Mouse (Mus musculus) limb, embryonic 10.5 days (tissue): Measurements from ENCODE around the gene Gli1. TPM values are rescaled to one million over a fixed set of nuclear protein-coding genes. Genes with fewer than 3 reads are reported as not detected.

Experiments used
- DNase-seq: peaks from one replicate; pipeline ENCODE4 v3.0.0-alpha.2; 2017; ENCODE audit warnings: low spot score
- H3K27ac ChIP-seq: fragments of 300-500 bp; sonication (generic); 2 replicates; pipeline ENCODE4 v1.5.1; 2016; ENCODE audit warnings: mild to moderate bottlenecking
- H3K27me3 ChIP-seq: fragments of 300-500 bp; sonication (generic); 2 replicates; pipeline ENCODE4 v1.6.1; 2016; ENCODE audit warnings: low read depth, mild to moderate bottlenecking; ENCODE audit not compliant: poor library complexity, severe bottlenecking
- H3K36me3 ChIP-seq: fragments of 300-500 bp; sonication (generic); 2 replicates; pipeline ENCODE4 v1.6.1; 2016; ENCODE audit warnings: mild to moderate bottlenecking, moderate library complexity
- H3K4me1 ChIP-seq: fragments of 300-500 bp; sonication (generic); 2 replicates; pipeline ENCODE4 v1.6.1; 2016
- H3K4me3 ChIP-seq: fragments of 300-500 bp; sonication (generic); 2 replicates; pipeline ENCODE4 v1.5.1; 2016; ENCODE audit warnings: mild to moderate bottlenecking, moderate library complexity
- H3K9me3 ChIP-seq: fragments of 300-500 bp; sonication (generic); replicated peaks from 2 replicates; pipeline ENCODE4 v1.6.1; 2016; ENCODE audit warnings: mild to moderate bottlenecking
- WGBS: fragments of 180-500 bp; shearing (Covaris S2); methylation state at CpG from one replicate; pipeline ENCODE4 v1.1.7; 2016; 5-methylcytosine and 5-hydroxymethylcytosine counted together
- polyA plus RNA-seq: library from polyadenylated mRNA; unstranded; fragments of >200 nt; fragmentation: Nextera tagmentation; extraction: Ambion mirVana; gene quantifications from 2 replicates; pipeline ENCODE4 v1.2.1, GENCODE M21; 2016

Gene Gli1
- polyA plus RNA-seq, 1 experiment from 2014 or later: 10.9 TPM

DNA sequence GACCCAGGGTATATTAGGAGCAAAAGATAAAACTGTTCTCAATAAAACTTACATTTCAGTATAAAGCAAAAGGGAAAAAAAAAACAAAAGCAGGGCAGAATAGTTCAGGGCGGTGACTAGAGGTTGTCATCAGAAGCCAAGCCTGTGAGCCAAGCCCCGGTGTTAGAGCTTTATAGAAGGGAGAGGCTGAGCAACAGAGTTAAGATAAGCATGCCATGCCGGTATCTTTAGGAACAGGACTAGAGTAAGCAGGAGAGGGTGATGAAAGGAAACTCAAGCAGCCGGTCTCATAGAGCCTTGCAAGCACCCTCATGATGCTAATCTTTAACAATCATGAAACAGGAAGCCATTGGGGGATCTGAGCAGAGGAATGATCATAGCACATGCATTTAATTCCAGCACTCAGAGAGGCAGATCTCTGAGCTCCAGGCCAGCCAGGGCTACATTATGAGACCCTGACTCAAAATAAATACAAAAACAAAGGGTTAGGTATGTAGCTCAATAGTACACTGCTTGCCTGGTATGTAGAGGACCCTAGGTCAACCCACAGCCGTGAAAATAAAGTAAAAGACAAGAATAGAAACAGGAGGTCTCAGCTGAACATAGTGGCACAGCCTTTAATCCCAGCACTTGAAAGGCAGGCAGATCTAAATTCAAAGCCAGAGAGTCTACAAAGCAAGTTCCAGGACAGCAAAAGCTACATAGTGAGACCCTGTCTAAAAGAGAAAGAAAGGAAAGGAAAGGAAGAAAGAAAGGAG, 49.7 kb downstream of the Gli1 start:
- 66% methylated on average over 5 of the region's 5 CpGs for WGBS
- no peak for DNase-seq
- Histone ChIP-seq H3K4me3 (peak overlapping the region; percentile 75), H3K4me1 (peaks cover 45% of the 10 kb centered on the region), H3K36me3 (peaks cover 55% of the 10 kb centered on the region), H3K27ac (peak overlapping the region; percentile 95; the same call in 1 of the 2 replicates), H3K27me3 (no peaks in the 10 kb centered on the region), H3K9me3 (no peaks in the 10 kb centered on the region)

DNA sequence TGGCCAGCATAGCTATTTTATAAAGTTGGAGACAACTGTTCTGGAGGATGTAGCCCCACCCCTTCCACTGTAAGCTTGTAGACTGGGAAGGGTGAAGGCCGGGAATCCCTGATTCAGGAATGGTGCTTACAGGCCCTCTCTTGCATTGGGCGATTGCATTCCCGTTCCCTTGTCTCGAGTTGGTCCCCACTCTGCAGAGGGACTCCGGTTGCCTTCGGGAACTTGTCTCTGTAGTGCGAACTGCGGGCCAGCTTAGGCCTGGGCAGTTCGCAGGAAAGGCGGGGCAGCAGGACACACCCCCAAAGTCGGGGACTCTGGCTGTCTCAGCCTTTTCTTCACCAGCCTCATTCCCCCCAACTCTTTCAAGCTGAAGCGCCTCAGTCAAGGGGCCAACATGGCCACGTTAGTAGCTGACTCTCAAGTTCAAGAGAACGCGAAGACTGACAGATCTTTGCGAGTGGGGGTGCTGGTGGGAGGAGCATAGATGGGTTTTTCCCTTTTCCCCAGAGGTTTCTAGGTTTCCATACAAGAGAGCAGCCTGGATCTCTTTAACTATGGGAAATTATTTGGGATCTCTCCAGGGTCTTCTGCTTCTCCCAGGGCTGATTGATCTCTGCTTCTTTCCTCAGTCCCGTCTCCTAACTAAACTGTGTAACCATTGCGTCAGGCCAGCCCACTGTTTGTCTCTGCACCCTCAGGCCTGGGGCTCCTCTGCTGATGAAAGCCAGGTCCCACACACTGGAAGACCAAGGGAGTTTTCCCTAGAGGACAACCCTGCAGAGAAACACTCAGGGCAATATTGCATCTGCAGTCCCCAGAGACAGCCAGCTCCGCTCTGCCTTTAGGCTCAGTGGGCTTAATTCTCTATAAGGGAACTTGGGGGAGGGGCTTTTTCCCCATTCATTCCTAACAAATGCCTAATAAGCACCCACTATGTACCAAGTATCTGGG, 50.6 kb downstream of the Gli1 start:
- Histone ChIP-seq H3K4me3 (peak overlapping the region; percentile 75), H3K4me1 (peaks cover 53% of the 10 kb centered on the region), H3K9me3 (no peaks in the 10 kb centered on the region), H3K27ac (peak overlapping the region; percentile 95), H3K27me3 (no peaks in the 10 kb centered on the region), H3K36me3 (peaks cover 55% of the 10 kb centered on the region)
- 5% methylated on average over 19 of the region's 19 CpGs for WGBS
- peak; percentile 77 for DNase-seq

DNA sequence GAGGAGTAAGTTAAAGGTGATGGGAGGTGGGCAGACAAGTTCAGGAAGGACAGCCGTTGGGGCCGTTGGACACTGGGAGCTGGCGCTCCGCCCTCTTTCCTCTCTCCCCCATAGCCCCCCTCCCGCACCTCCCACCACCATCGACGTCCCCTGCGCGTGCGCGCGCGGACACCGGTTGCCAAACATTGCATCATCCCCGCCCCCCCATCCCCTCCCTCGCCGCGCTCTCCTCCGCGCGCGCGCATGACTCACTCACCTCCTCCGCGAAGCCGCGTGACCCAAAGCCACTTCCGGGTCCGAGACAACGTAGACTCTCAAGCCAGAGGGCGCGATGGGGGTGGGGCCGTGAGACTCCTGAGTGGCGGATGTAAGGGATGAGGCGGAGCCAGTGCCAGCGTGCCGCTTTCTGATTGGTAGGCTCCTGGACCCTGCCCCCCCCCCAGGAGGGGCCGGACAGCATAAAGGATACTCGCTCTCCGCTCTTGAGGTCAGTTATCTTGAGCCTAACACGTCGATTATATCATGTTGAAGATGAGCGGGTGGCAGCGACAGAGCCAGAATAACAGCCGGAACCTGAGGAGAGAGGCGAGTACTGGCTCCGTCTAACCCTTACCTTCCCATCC, 51.4 kb downstream of the Gli1 start:
- peak overlapping the region; percentile 75 for H3K4me3 ChIP-seq
- WGBS: under 1% methylated on average over 45 of the region's 47 CpGs
- no peaks in the 10 kb centered on the region for H3K27me3 ChIP-seq
- H3K4me1 ChIP-seq: peaks cover 61% of the 10 kb centered on the region
- peak overlapping the region; percentile 95 for H3K27ac ChIP-seq
- H3K36me3 ChIP-seq: peaks cover 55% of the 10 kb centered on the region
- no peaks in the 10 kb centered on the region for H3K9me3 ChIP-seq
- DNase-seq: peak; percentile 99

DNA sequence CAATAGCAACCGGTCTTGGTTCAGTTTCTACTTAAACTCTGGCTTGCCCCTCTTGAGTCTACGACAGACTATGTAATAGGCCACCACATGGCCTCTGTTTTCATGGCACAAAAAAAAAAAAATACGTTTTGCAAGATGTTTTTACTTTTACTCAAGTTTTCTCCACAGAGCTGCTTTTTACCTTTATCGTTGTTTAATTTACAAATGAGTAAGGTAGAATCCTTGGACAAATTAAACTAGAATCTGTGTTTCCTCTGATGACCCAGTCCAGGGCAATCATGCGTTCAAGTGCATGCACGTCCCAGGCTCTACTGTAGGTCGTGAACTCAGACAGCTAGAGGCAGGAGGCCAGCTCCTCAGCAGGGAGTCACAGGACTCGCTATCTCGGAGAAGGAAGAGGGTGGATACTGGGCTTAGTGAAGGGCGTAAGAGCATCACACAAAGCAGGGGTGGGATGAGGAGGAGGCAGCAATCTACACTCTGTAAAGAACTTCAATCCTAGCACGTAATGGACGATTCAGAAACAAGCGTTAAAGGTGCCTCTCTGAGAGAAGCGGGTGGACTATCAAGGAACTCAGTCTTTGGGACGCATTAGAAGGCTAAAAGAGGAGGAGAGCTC, 52.1 kb downstream of the Gli1 start:
- Histone ChIP-seq H3K4me1 (peaks cover 68% of the 10 kb centered on the region), H3K27me3 (no peaks in the 10 kb centered on the region), H3K36me3 (peaks cover 55% of the 10 kb centered on the region), H3K4me3 (peak overlapping the region; percentile 75), H3K9me3 (no peaks in the 10 kb centered on the region), H3K27ac (peak overlapping the region; percentile 95)
- DNase-seq: peak; percentile 55
- 2% methylated on average over 15 of the region's 15 CpGs for WGBS

DNA sequence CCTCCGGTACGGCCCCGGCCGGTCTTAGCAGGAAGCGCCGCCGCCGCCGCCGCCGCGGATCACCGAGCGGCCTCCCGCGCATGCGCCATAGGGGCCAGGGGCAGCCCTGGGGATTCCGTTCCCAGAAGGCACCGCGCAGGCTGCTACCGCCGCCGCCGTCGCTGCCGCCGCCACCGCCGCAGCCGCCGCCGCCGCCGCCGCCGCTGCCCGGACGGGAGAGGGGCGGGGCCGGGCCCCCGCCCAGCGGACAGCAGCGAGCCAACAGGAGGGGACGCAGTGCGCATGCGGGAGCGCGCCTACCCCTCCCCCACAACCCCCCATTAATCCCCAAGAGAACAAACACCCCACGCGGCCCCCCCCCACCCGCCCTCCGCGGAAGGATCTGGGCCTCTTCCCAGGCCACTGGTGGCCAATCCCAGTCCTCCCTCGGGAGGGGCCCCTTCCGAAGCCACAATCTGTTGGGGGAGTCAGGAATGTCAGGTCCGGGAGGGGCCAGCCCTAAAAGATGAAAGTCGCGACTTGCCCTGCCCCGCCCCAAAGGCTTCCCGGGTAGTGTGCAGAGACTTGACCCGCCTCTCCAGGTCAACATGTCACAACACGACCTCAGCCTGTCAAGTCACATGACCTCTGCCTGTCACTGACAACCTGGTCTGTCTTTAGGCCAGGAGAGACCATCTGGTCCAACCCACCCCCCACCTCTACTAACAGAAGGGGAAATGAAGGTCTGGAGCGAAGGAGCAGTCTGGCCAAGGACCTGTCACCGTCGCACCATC, 52.8 kb downstream of the Gli1 start, which contains the start of gene Mbd6:
Gene Mbd6, minus strand, starts transcription at position 219 of the 773 bp plus-strand sequence.
- peak; percentile 93 for DNase-seq
- H3K9me3 ChIP-seq: no peaks in the 10 kb centered on the region
- H3K27ac ChIP-seq: peak within 1 kb of the TSS; percentile 95
- H3K36me3 ChIP-seq: peaks cover 55% of the 10 kb centered on the region
- no peaks in the 10 kb centered on the region for H3K27me3 ChIP-seq
- under 1% methylated on average over 49 of the region's 65 CpGs for WGBS
- peak within 1 kb of the TSS; percentile 75 for H3K4me3 ChIP-seq
- H3K4me1 ChIP-seq: peaks cover 71% of the 10 kb centered on the region

DNA sequence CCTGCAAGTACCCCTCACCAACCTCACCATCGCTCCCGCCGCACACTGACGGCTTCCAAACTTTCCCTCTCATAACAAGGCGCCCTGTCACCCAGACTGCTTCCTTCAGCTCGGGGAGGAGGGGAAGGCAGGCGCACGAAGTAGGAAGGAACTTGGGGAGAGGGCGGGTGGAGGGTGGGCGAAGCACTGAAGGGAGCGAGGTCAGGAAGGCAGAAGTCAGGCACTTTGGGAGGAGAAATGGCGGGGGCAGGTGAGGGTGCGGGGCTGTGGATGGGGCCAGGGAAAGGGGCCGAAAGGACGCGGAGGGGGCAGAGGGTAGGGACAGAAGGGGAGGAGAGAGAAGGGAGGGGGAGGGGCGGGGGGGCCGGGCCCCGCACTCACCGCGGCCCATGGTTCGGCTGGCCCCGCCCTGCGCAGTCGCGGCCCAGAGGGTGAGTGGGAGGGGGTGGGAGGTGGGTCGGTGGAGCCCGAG, 53.4 kb downstream of the Gli1 start:
- H3K36me3 ChIP-seq: peaks cover 55% of the 10 kb centered on the region
- WGBS: 1% methylated on average over 18 of the region's 28 CpGs

DNA sequence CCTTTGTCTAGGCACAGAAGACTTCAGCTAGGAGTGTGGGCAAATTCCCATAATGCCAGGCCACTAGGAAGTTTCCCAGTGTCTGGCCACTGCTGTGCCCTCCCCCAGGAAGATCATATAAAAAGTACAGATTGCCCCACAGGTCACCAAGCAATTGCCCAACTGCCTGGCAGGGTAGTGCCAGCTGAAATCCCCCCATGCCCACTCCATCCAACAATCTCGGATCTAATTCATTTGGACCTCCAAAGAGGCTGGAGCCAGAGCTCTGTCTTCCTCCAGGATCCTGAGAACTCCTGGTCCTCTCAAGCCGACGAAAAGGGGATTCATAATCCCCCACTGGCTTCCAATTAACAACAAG, 53.9 kb downstream of the Gli1 start:
- peak overlapping the region; percentile 95 for H3K27ac ChIP-seq
- H3K27me3 ChIP-seq: no peaks in the 10 kb centered on the region
- no peaks in the 10 kb centered on the region for H3K9me3 ChIP-seq
- DNase-seq: peak; percentile 38
- under 1% methylated on average over 3 of the region's 3 CpGs for WGBS
- peaks cover 72% of the 10 kb centered on the region for H3K4me1 ChIP-seq
- peak overlapping the region; percentile 75 for H3K4me3 ChIP-seq
- peaks cover 55% of the 10 kb centered on the region for H3K36me3 ChIP-seq

More for the DNA sequence above, 53.4 kb downstream of the Gli1 start:
- Histone ChIP-seq H3K27ac (peak overlapping the region; percentile 95), H3K27me3 (no peaks in the 10 kb centered on the region), H3K4me1 (peaks cover 72% of the 10 kb centered on the region), H3K9me3 (no peaks in the 10 kb centered on the region), H3K4me3 (peak overlapping the region; percentile 75)
- DNase-seq: no peak

DNA sequence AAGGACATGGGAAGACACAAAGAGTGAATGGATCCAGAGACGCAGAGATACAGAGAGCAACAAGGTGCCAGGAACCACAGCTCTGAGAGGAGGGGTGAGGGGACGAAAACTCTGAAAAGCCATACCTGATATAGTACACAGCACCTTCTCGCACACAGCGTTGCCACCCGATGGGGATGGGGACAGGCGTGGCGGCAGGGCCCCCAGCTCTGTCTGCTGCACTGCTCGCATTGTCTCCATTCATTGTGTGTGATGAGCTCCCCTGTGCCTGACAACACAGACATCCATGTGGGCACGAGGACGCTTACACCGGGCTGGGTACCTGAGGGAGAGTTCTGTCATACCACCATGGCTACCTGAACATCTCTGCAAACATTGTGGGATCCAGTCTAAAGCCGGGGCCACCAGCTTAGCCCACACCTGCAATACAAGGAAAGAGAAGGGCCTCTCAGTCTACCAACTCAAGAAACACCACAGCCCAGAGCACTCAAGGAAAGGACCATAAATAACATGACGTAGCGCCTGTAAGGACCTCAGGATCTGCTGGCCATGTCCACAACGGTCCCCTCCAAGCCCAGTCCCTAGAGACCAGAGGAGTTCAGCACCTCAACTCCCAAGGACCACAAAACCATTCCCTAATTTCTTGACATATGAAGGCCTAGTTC, 54.4 kb downstream of the Gli1 start:
- no peak for DNase-seq
- Histone ChIP-seq H3K27me3 (no peaks in the 10 kb centered on the region), H3K27ac (peak overlapping the region; percentile 95), H3K9me3 (no peaks in the 10 kb centered on the region), H3K4me3 (peak overlapping the region; percentile 75), H3K36me3 (peaks cover 56% of the 10 kb centered on the region), H3K4me1 (peaks cover 69% of the 10 kb centered on the region)
- WGBS: 77% methylated on average over 15 of the region's 15 CpGs

DNA sequence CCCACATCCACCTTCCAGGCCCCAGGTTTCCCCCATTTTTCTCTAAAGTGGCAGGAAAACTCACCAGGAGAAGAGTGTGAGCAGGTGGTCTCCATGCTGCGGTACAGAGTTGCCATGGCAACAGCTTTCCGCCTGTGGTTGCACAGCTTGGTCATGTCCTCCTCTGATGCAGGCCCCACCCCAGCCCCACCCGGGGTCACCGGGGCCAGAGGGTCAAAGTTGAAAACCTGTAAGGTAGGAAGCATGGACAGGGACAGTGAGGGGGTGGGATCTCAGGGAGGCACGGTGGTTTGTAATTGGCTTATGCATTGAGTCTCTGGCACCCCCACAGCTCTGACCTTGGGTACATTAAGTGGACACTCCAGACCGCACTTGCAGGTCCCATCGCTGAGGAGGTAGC, 55.0 kb downstream of the Gli1 start:
- 63% methylated on average over 7 of the region's 7 CpGs for WGBS
- peak overlapping the region; percentile 21; the same call in 1 of the 2 replicates for H3K27ac ChIP-seq
- peaks cover 57% of the 10 kb centered on the region for H3K36me3 ChIP-seq
- no peaks in the 10 kb centered on the region for H3K9me3 ChIP-seq
- no peaks in the 10 kb centered on the region for H3K27me3 ChIP-seq
- peak overlapping the region; percentile 75 for H3K4me3 ChIP-seq
- H3K4me1 ChIP-seq: peaks cover 63% of the 10 kb centered on the region
- no peak for DNase-seq

DNA sequence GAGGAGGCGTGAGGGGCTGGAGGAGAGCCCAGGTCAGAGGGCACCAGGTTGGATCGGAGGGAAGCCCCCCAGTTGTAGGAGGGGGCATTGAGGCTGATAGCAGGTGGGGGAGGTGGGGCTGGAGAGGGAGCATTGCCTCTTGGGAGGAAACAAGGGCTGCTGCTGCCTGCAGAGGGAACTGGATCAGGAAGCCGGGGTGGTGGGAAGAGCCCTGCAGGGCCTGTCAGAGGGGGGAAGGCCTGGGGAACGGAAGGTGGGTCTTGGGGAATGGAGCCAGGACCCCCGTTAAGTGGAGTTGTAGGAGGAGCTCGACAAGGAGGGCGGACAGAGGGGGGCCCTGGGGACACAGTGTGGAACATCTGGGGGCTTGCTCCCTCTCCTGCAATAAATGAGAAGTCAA, 55.6 kb downstream of the Gli1 start:
- Histone ChIP-seq H3K9me3 (no peaks in the 10 kb centered on the region), H3K27ac (peak overlapping the region; percentile 21; the same call in 1 of the 2 replicates), H3K36me3 (peaks cover 63% of the 10 kb centered on the region), H3K27me3 (no peaks in the 10 kb centered on the region), H3K4me3 (peak overlapping the region; percentile 20; the same call in 1 of the 2 replicates), H3K4me1 (peaks cover 57% of the 10 kb centered on the region)
- no peak for DNase-seq
- 85% methylated on average over 7 of the region's 7 CpGs for WGBS

DNA sequence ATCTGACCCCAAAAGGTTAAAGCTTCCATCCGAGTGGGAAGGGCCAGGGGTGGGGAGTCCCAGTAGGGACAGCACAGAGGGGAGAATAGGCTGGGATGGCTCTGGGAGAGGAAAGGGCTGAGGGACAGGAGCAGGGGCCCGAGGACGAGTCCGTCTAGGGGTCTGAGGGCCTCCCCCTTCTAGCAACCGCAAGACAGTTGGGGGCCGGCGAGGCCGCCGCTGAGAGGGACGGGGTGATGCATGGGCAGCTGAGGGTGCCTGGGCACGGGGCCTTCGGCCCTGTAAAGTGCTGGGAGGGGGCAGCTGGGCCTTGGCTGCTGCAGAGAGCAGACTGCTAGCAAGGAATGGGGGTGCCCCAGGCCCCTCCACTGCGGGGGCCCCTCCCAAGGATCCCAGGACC, 56.1 kb downstream of the Gli1 start:
- no peaks in the 10 kb centered on the region for H3K27me3 ChIP-seq
- H3K36me3 ChIP-seq: peaks cover 68% of the 10 kb centered on the region
- WGBS: 78% methylated on average over 13 of the region's 13 CpGs
- H3K4me3 ChIP-seq: peak overlapping the region; percentile 20; the same call in 1 of the 2 replicates
- no peak for DNase-seq
- H3K9me3 ChIP-seq: no peaks in the 10 kb centered on the region
- peak overlapping the region; percentile 26; the same call in 1 of the 2 replicates for H3K27ac ChIP-seq
- H3K4me1 ChIP-seq: peaks cover 54% of the 10 kb centered on the region
